Mouse (Mus musculus): ENCODE measurements at regions not wholly inside any gene's neighbourhood (a gene's known extent, or its start where the extent isn't known, plus 50 kb on each side); places are given as distances from the start of the nearest gene placed in this dataset.

GRCm38 (mm10) chr14:46317406-46318045 lies 61.7 kb upstream of the Gm15217 start:
- H3K4me2 ChIP-seq (ENCODE audit: low read depth, low read length), result no peak overlapping the region
- no peaks in the 10 kb centered on the region for H3K4me1 ChIP-seq (ENCODE audit: control insufficient read depth, insufficient read depth, low read length)
- WGBS, result 56% methylated on average over 16 of the region's 16 CpGs
- ATAC-seq, result no peak
- H3K9ac ChIP-seq (ENCODE audit: low read depth, low read length), result no peak overlapping the region
- H3K4me3 ChIP-seq (ENCODE audit: low read length), result no peak overlapping the region
- H3K27ac ChIP-seq (ENCODE audit: low read length), result no peak overlapping the region
- H3K9me3 ChIP-seq (ENCODE audit: control insufficient read depth, low read length), result no peaks in the 10 kb centered on the region
- H3K36me3 ChIP-seq (ENCODE audit: control insufficient read depth, insufficient read depth, low read length), result no peaks in the 10 kb centered on the region
- no peaks in the 10 kb centered on the region for H3K27me3 ChIP-seq (replicated peaks; ENCODE audit: control insufficient read depth, insufficient read depth, low read length)

GRCm38 (mm10) chr14:46328064-46328463 lies 51.1 kb upstream of the Gm15217 start:
- Histone ChIP-seq H3K27ac (ENCODE audit: low read length) (no peak overlapping the region), H3K9ac (ENCODE audit: low read depth, low read length) (no peak overlapping the region), H3K4me2 (ENCODE audit: low read depth, low read length) (no peak overlapping the region), H3K27me3 (replicated peaks; ENCODE audit: control insufficient read depth, insufficient read depth, low read length) (no peaks in the 10 kb centered on the region), H3K36me3 (ENCODE audit: control insufficient read depth, insufficient read depth, low read length) (no peaks in the 10 kb centered on the region), H3K9me3 (ENCODE audit: control insufficient read depth, low read length) (no peaks in the 10 kb centered on the region), H3K4me1 (ENCODE audit: control insufficient read depth, insufficient read depth, low read length) (0 out of 2 replicates have a peak, but pooled peaks cover under 1% of the 10 kb centered on the region), H3K4me3 (ENCODE audit: low read length) (no peak overlapping the region)
- 82% methylated on average over 3 of the region's 3 CpGs for WGBS
- ATAC-seq, result no peak
